Mouse (Mus musculus) MEL (cell line): ENCODE results near the gene Sox5.

ENCODE experiments used
- CTCF ChIP-seq, 3 experiments: IDR thresholded peaks in 2 of 3; conservative IDR thresholded peaks in 1 of 3; 2 replicates each; pipeline ENCODE4 v1.5.1; 2011 to 2012; ENCODE audit warnings: low read length in 3 of 3, low read depth in 2 of 3, mild to moderate bottlenecking in 2 of 3, improper control_type of control experiment in 1 of 3, inconsistent platforms in 1 of 3, mixed read lengths in 1 of 3, moderate library complexity in 1 of 3; ENCODE audit not compliant: control insufficient read depth in 1 of 3, insufficient read depth in 1 of 3, poor library complexity in 1 of 3, severe bottlenecking in 1 of 3
- EP300 ChIP-seq, 2 experiments: IDR thresholded peaks; 2 replicates each; pipeline ENCODE4 v1.6.1; 2011; ENCODE audit warnings: improper control_type of control experiment in 2 of 2, low read length in 2 of 2, low read depth in 1 of 2, mild to moderate bottlenecking in 1 of 2
- POLR2A ChIP-seq, 2 experiments: IDR thresholded peaks; 2 replicates each; pipeline ENCODE4 v1.6.1; 2011 to 2012; ENCODE audit warnings: low read length in 2 of 2, mild to moderate bottlenecking in 2 of 2, control low read depth in 1 of 2, improper control_type of control experiment in 1 of 2, low read depth in 1 of 2, moderate library complexity in 1 of 2; ENCODE audit not compliant: control insufficient read depth in 1 of 2, insufficient read depth in 1 of 2, poor library complexity in 1 of 2
- TCF12 ChIP-seq: IDR thresholded peaks from 2 replicates; pipeline ENCODE4 v1.6.1; 2014; ENCODE audit warnings: low read depth, mild to moderate bottlenecking, inconsistent platforms, low read length, improper control_type of control experiment, moderate library complexity

DNA sequence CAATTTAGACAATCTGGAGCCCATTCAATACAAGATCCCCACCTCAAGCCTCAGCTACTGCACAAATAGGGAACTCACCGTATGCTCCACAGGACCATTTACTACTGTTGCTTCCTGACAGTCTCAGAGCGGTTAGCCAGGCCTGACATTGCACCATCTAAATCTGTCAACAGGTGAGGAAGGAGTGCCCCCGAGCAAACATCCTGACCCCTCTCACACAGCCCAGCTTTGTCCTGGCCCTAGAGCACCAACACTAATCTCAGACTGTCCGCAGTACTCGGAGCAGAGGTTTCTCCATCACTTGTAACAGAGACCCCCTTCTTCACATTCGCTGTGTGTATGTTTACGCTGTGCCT lies 482.3 kb downstream of the Sox5 start:
- TF ChIP-seq TCF12 (no peak), CTCF (IDR thresholded peaks at IDR 0.05 in 2 of 3, conservative IDR thresholded peaks at IDR 0.05 in 1 of 3; ENCODE audit: control insufficient read depth in 1 of 3, insufficient read depth in 1 of 3, low read depth in 2 of 3, low read length in 3 of 3, poor library complexity in 1 of 3, severe bottlenecking in 1 of 3) (no peak), POLR2A (IDR thresholded peaks at IDR 0.05; ENCODE audit: control insufficient read depth in 1 of 2, insufficient read depth in 1 of 2, low read depth in 1 of 2, low read length in 2 of 2, poor library complexity in 1 of 2) (no peak), EP300 (IDR thresholded peaks at IDR 0.05; ENCODE audit: low read depth in 1 of 2, low read length in 2 of 2) (no peak)
